Mouse (Mus musculus) brain, embryonic 14.5 days (tissue): ENCODE measurements around the gene Plekhg5.

ENCODE experiments used
- CTCF ChIP-seq: fragments of 200-500 bp; IDR thresholded peaks from 2 replicates; pipeline ENCODE4 v1.5.1; 2012; ENCODE audit warnings: inconsistent platforms, mild to moderate bottlenecking, moderate library complexity, borderline replicate concordance; ENCODE audit not compliant: insufficient read depth, insufficient read length; ENCODE audit errors: extremely low read depth
- POLR2A ChIP-seq: fragments of 200-500 bp; IDR thresholded peaks from 2 replicates; pipeline ENCODE4 v1.6.1; 2012; ENCODE audit warnings: mild to moderate bottlenecking, inconsistent platforms, borderline replicate concordance; ENCODE audit not compliant: poor library complexity, insufficient read depth, insufficient read length, severe bottlenecking; ENCODE audit errors: extremely low read depth

GRCm38 (mm10) chr4:152090191-152090590, 17.9 kb downstream of the Plekhg5 start:
- no peak for TF ChIP-seq POLR2A
- no peak for TF ChIP-seq CTCF
